In the genomic region with DNA sequence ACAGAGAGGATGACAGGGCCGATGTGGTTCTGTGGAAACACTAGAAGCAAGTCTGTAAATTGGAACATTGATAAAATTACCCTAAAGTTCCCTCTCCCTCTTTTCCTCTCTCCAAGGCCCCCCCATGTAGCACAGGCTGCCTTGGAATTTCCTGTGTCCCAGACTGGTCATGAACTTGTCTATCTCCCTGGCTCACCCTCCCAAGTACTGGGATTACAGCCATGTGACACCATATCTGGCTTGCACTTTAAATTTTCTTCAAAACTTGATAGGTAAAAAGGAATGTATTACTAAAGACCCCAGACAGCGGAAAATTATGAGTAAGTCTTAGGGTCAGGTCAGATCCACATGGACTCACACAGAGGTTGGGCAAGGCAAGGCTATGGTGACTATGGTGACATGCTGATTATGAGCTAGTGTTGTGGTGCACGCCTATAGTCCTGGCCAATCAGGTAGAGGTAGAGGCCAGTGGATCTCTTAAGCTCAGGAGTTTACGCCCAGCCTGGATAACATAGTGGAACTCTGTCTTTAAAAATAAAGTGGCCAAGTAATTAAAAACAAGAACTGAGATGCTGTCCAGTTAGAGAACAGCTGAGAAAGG, we compare ENCODE assay signal across 16 mouse cellular contexts.
A peak's percentile ranks its signal among the peaks of the same experiment; 100 is the strongest.
DNase-seq lines count a peak whose midpoint lies in the region; ATAC-seq lines count a peak whose summit lies in the region.
"Had no signal": no experiment of that assay in that cellular context is flagged by ENCODE, and none has a peak within 500 bp of the region (broad histone marks: within the 10 kb centered on the region; RNA-seq: fewer than 3 reads in every experiment).

No protein-coding gene starts in this region.

- 71% methylated on average over 4 of the region's 4 CpGs for WGBS in kidney, embryonic 16.5 days

- H3K4me2 ChIP-seq in kidney, embryonic 16.5 days (replicated peaks; ENCODE audit: low read depth, low read length), result no peak overlapping the region
- H3K4me2 ChIP-seq: forebrain, embryonic 13.5 days; hindbrain, embryonic 13.5 days; limb, embryonic 13.5 days had no signal

- intact Hi-C loops in heart, postnatal 10 days (cut with DNase I), result loop anchor here (10.0 kb wide), 1 partner anchor 395 kb away; no protein-coding TSS in a partner anchor

- H3K27ac ChIP-seq in kidney, embryonic 16.5 days (ENCODE audit: low read length), result no peak overlapping the region
- H3K27ac ChIP-seq: forebrain, embryonic 13.5 days; limb, embryonic 13.5 days; macrophage had no signal

- no peaks in the 10 kb centered on the region for H3K27me3 ChIP-seq in kidney, embryonic 16.5 days (ENCODE audit: insufficient read depth, low read length)
- H3K27me3 ChIP-seq: forebrain, embryonic 13.5 days; hindbrain, embryonic 13.5 days; limb, embryonic 13.5 days; Patski had no signal

- no peaks in the 10 kb centered on the region for H3K36me3 ChIP-seq in kidney, embryonic 16.5 days (ENCODE audit: insufficient read depth, low read length)
- H3K36me3 ChIP-seq: hindbrain, embryonic 13.5 days; limb, embryonic 13.5 days had no signal

- 0 out of 2 replicates have a peak, but pooled peaks have one; percentile 43 for ATAC-seq in kidney, embryonic 16.5 days (ENCODE audit: low FRiP score, low TSS enrichment)
- 0 out of 2 replicates have a peak, but pooled peaks have one; percentile 39 for ATAC-seq in common myeloid progenitor, adult 5-6 weeks (replicated peaks; ENCODE audit: low read depth, poor library complexity, severe bottlenecking)
- peak; percentile 47 for ATAC-seq in megakaryocyte progenitor cell, adult 5-6 weeks (replicated peaks; ENCODE audit: poor library complexity)
- ATAC-seq: forebrain, embryonic 13.5 days; Patski had no signal

- H3K4me1 ChIP-seq in kidney, embryonic 16.5 days (ENCODE audit: insufficient read depth, low read length), result peaks cover 38% of the 10 kb centered on the region

- no peak for DNase-seq in kidney, adult 9 months
- DNase-seq in heart, postnatal 10 days, result peak; percentile 46 to 57
- no peak for DNase-seq in B cell, adult 2 months
- no peak for DNase-seq in left cerebral cortex, adult 11 months (ENCODE audit: low spot score)
- DNase-seq: cerebellum, adult 9-11 months; kidney, postnatal 25 days; layer of hippocampus, postnatal 36 days; retina, postnatal 1 day had no signal

- H3K9me3 ChIP-seq in kidney, embryonic 16.5 days (ENCODE audit: low read length), result no peaks in the 10 kb centered on the region
- H3K9me3 ChIP-seq: forebrain, embryonic 13.5 days; hindbrain, embryonic 13.5 days; limb, embryonic 13.5 days had no signal

- H3K4me3 ChIP-seq in kidney, embryonic 16.5 days (ENCODE audit: low read length), result no peak overlapping the region
- H3K4me3 ChIP-seq: forebrain, embryonic 13.5 days; hindbrain, embryonic 13.5 days; limb, embryonic 13.5 days had no signal

- H3K9ac ChIP-seq in kidney, embryonic 16.5 days (replicated peaks; ENCODE audit: low read length), result no peak overlapping the region
- H3K9ac ChIP-seq: forebrain, embryonic 13.5 days; hindbrain, embryonic 13.5 days; limb, embryonic 13.5 days had no signal

Comparison
In these comparisons a context has a peak if more than half of its experiments do, and no peak if none do; other contexts are left out.
1. DNase-seq: peak in heart, postnatal 10 days (2 of 2); none in kidney, adult 9 months (single experiment), B cell, adult 2 months (0 of 2) and left cerebral cortex, adult 11 months (single experiment).
2. Peak in every context shown above with its lines, with median percentiles within 50 percentile points of each other: ATAC-seq.